Mouse (Mus musculus): Measurements from ENCODE around the gene Nck2. TPM values are rescaled to one million over a fixed set of nuclear protein-coding genes. Genes with fewer than 3 reads are reported as not detected.
A peak's percentile ranks its signal among the peaks of the same experiment; 100 is the strongest.
"Not testable (repeated sequence)": the region's sequence is repeated elsewhere in the genome, so short reads cannot be mapped to it uniquely, and the experiment has no call there.

Nck2 gene
- total RNA-seq, 2 experiments from 2014 or later: 32.6 to 37.5 TPM

DNA sequence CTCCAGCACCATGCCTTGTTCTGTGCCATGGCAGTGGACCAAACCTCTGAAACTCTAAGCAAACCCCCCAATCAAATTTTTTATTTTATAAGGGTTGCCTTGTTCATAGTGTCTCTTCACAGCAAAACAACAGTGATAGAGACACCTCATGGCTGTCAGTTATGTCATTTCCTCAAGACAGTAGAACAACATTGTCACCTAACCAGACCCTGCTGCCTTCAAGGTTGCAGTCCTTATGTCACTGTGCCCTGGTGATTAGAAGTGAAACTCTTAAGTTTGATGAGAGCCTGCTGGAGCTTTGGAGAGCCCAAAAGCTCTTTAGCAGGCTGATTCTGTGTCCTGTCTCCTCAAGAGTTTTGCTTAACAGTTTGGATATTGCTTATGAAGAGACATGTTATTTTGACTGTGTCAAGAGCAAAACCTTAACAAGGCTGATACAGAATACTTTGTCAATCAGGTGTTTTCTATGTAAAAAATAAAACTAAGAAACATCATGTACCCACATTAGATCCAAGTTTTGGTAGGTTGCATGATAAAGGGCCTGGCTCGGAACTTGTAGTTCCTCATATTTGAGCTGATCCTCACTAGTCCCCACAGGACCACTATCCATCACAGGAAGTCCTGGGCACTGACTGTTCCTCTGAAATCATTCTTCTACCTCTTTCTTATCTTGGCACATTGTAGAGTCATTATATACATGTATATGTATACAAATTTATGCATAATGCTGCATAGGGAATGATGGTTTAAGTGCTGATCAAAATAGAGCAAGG, 76.0 kb downstream of the Nck2 start:
- no peak for DNase-seq (ENCODE audit: extremely low spot score in 1 of 2, low spot score in 2 of 2)
- intact Hi-C loops (cut with DNase I): no loop called here

DNA sequence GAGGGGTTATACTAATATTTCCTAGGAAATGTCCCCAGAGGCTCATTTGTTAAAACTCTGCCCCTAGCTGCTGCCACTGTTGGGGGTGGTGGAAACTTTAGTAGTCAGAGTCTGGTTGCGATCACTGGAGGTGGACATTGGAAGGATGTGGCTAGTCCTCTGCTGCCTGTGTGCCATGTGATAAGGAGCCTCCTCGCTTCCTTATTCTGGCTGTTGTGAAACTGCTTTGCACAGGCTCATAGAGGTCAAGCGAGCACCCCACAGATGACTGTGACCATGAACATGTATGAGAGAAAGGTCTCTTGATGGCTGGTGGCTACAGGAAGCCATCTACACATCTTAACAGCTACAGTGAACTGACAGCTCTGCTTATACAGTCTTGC, 76.6 kb downstream of the Nck2 start:
- intact Hi-C loops (cut with DNase I): no loop called here

DNA sequence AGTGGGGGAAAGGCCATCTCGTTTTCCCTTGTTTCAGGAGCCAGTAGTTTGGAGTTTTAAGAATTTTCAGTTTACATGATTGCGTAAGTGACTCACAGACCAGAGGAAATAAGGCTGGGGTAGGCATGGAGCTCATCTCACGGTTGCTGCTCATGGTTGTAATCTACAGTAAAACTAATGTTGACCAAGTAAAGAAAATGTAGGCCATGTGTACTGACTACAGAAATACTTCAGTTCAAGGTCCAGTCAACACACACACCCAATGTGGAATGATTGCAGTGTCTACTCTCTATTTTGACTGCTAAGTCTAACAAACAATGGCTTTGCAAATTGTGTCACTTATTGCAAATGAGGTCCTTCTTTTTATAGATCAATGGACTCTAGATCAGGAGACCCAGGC, 77.1 kb downstream of the Nck2 start:
- DNase-seq (ENCODE audit: extremely low spot score in 1 of 2, low spot score in 2 of 2): no peak
- intact Hi-C loops (cut with DNase I): no loop called here

More for the DNA sequence above, 76.6 kb downstream of the Nck2 start:
- no peak for DNase-seq (ENCODE audit: extremely low spot score in 1 of 2, low spot score in 2 of 2)

DNA sequence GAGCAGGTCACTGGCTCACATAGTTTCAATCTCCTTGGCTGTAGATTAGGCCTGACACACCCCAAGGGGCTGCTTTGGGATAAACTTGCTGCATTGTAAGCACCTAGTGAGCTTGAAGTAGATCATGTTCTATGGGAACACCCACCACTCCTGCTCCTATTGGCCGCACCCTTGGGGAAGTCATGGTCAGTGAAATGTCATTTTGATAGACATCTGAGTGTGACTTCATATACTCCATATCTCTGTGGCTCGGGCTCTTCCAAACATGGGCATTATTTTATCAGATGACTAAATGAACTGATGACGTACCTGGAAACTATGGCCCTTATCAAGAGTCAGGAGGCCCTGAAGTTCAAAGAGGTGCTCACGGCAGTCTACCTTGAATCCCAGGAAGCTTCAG, 77.6 kb downstream of the Nck2 start:
- intact Hi-C loops (cut with DNase I): no loop called here
- no peak for DNase-seq (ENCODE audit: extremely low spot score in 1 of 2, low spot score in 2 of 2)

- DNase-seq (ENCODE audit: extremely low spot score in 1 of 2, low spot score in 2 of 2): no peak
- intact Hi-C loops (cut with DNase I): no loop called here
Measured at GRCm38 (mm10) chr1:43522976-43523375, 78.6 kb downstream of the Nck2 start.

GRCm38 (mm10) chr1:43524332-43524731, 80.0 kb downstream of the Nck2 start:
- DNase-seq (ENCODE audit: extremely low spot score in 1 of 2, low spot score in 2 of 2): no peak
- intact Hi-C loops (cut with DNase I): no loop called here

DNA sequence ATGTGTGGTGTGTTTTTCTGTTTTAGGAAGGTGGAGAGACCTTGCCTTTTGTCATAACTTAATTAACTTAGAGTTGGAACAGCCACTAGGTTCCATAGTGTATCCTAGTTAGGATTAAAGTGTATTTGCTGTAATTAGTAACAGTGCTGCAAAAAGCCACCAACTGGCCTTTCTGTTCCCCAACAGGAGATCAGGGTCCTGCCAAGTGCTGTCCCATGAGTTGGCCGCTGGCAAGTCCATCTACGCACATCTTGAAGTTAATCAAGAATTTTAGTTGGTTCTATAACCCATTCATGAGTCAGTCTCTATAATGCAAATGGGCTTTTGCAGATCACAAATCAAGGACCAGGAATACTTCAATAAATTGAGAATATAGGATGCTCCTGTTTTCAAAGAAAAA, 83.9 kb downstream of the Nck2 start:
- intact Hi-C loops (cut with DNase I): no loop called here
- DNase-seq (ENCODE audit: extremely low spot score in 1 of 2, low spot score in 2 of 2): no peak

DNA sequence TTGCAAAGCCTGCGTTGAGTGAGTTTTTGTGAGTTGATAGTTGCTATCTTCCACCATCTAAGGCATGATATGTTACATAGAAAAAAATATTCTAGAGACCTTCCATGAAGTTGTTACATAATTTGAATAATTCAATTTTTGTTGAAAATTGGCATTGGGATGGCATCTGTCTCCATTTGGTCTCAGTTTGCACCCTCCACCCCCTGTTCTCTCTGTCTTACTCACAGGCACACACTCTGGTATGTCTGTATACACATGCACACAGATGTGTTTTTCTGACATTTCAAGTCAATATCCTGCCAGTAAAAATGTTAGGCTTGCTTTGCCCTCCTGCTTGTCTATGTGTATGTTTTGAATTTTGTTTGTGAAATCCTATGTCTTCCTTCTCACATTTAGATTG, 84.7 kb downstream of the Nck2 start:
- intact Hi-C loops (cut with DNase I): no loop called here
- no peak for DNase-seq (ENCODE audit: extremely low spot score in 1 of 2, low spot score in 2 of 2)

DNA sequence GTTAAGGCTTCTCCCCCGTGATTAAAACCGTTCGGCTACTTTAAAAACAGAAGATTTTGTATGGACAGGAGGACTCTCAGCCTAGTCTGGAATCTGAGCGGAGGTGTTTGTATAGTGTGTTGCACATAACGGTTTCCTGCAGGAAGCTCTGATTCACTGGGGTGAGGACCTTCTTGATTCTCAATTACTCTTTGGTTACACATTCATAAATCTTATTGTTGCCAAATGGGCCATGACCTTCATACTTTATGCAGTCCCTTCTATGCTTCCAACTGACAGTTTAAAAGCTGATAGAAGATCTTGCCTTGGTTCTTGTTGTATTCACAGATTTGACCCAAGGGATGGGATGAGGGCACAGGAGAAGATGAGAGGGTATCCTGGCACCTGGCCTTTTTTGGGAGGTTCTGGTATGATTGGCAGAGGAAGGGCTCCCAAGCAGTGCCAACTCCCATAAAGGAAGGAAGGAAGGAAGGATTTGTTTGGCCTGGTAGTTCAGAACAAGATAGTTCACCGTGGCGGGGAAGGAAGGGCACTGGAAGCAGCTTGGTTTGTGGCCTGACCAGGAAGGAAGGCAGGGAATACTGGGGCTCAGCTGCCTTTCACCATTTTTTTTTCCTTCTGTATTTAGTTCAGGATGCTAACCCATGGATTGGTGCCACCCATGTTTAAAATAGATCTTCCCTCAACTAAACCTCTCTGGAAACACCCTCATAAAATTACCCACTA, 86.1 kb downstream of the Nck2 start:
- no peak for DNase-seq (ENCODE audit: extremely low spot score in 1 of 2, low spot score in 2 of 2)
- intact Hi-C loops (cut with DNase I): no loop called here

- DNase-seq (ENCODE audit: extremely low spot score in 1 of 2, low spot score in 2 of 2): peak in 1 of 2 experiments; percentile 55
- intact Hi-C loops (cut with DNase I): no loop called here
Measured at GRCm38 (mm10) chr1:43531307-43531706, 86.9 kb downstream of the Nck2 start.

DNA sequence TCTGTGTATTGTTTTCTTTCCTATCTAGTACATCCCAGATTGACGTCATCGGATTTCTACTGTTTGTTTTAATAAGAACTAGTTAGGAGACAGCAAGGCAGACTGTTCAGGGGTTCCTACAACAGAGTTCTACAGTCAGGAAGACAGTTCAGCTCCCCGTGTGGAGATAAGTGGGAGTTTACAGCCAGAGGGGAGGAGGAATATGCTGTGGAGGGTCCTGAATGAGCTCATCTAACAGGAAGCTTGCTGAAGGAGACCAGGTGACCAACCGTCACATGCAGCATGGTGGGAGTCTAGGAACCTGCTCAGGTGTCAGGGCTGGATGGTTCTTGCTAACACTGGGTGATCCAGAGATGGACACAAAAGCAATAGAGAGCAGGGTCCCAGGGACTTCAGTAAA, 87.9 kb downstream of the Nck2 start:
- intact Hi-C loops (cut with DNase I): no loop called here

DNA sequence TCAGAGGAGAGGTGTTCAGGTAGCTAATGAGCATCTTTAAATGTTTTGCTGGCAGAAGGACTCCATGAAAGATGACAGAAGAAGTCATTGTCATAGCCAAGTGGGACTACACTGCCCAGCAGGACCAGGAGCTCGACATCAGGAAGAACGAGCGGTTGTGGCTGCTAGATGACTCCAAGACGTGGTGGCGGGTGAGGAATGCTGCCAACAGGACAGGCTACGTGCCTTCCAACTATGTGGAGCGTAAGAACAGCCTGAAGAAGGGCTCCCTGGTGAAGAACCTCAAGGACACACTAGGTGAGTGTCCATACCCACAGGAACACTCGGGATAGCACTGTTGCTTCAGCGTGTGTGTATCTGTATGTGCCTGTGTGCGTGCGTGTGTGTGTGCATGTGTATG, 89.1 kb downstream of the Nck2 start:
- DNase-seq (ENCODE audit: extremely low spot score in 1 of 2, low spot score in 2 of 2); intact Hi-C loops (cut with DNase I): not testable (repeated sequence)

More for the DNA sequence above, 87.9 kb downstream of the Nck2 start:
- DNase-seq (ENCODE audit: extremely low spot score in 1 of 2, low spot score in 2 of 2): no peak

- no peak for DNase-seq (ENCODE audit: extremely low spot score in 1 of 2, low spot score in 2 of 2)
- intact Hi-C loops (cut with DNase I): no loop called here
Measured at GRCm38 (mm10) chr1:43534060-43534760, 89.8 kb downstream of the Nck2 start.

DNA sequence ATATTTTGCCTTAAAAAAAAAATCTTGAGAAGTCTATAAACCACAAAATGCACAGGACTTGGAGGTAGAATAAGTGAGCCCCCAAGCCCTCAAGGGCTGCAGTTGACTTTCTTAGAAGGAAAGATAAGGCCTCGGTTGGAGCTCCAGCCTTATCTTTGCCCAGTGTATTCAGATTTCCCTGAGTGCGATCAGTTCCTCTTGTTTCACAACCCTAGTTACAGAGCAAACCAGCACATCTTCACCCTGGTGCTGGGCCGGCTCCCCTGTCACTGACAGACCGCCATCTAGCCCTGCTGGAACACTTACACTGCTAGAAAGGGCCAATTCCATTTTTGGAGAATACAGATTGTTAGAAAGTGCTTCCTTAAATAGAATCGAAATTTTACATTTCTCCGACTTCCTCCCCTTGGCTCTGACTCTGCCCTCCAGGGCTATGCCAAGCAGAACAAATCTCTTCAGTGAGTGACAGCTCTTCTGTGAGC, 91.2 kb downstream of the Nck2 start:
- DNase-seq (ENCODE audit: extremely low spot score in 1 of 2, low spot score in 2 of 2): no peak
- intact Hi-C loops (cut with DNase I): no loop called here

GRCm38 (mm10) chr1:43536266-43536665, 91.9 kb downstream of the Nck2 start:
- no peak for DNase-seq (ENCODE audit: extremely low spot score in 1 of 2, low spot score in 2 of 2)
- intact Hi-C loops (cut with DNase I): no loop called here

GRCm38 (mm10) chr1:43537021-43537420, 92.6 kb downstream of the Nck2 start:
- no peak for DNase-seq (ENCODE audit: extremely low spot score in 1 of 2, low spot score in 2 of 2)
- intact Hi-C loops (cut with DNase I): no loop called here

DNA sequence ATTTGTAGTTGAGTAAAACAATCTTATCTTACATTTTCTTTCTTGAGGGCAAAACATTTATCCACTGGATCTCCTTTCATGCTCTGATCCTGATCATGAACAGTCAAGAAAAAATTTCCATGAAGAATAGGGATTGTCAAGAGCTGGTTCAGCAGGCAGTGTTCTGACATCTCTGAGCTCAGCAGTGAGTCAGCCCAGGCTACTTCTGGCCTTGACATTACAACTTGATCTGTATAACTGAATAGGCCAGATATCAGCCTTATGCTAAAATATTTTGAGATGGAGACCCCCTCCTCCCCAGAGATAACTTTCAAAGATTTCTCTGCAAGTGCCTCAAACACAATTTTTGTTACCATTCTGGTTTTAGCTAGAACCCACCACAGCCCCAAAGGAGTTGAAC, 93.1 kb downstream of the Nck2 start:
- intact Hi-C loops (cut with DNase I): no loop called here
- DNase-seq (ENCODE audit: extremely low spot score in 1 of 2, low spot score in 2 of 2): no peak

DNA sequence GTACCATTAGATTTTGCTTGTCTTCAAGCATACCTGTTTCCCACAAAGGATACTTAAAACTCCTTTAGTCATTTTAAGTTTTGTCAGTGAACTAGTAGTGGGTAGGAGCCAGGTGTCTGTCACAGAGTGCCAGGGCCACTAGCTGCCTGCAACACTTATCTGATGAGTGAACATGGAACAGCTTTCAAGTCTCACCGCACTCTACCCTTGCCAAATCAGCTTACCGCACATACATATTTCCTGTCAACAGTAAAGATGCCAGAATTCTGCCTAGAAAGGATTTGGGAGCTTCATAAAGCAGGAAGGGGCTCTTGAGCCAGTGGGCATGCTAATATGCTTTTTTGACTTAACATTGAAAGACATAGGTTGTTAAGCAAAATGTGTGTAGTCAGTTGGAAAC, 94.3 kb downstream of the Nck2 start:
- intact Hi-C loops (cut with DNase I): no loop called here

GRCm38 (mm10) chr1:43539689-43540380, 95.5 kb downstream of the Nck2 start:
- intact Hi-C loops (cut with DNase I): no loop called here
- no peak for DNase-seq (ENCODE audit: extremely low spot score in 1 of 2, low spot score in 2 of 2)

More for the DNA sequence above, 94.3 kb downstream of the Nck2 start:
- DNase-seq (ENCODE audit: extremely low spot score in 1 of 2, low spot score in 2 of 2): no peak

All from left cerebral cortex, postnatal 10 days (tissue).